Mouse (Mus musculus) neural tube, embryonic 15.5 days (tissue): ENCODE measurements around the gene Tex35. TPM values are rescaled to one million over a fixed set of nuclear protein-coding genes. Genes with fewer than 3 reads are reported as not detected.

Source experiments
- ATAC-seq: fragments of 200-750 bp; cut with Nextera tagmentation; 2 replicates; pipeline ENCODE4 v1.8.0; 2017; ENCODE audit warnings: mild to moderate bottlenecking, moderate TSS enrichment, moderate library complexity; ENCODE audit not compliant: low FRiP score
- H3K27ac ChIP-seq: fragments of 300-500 bp; sonication (generic); replicated peaks from 2 replicates; pipeline ENCODE4 v1.5.1; 2015; ENCODE audit warnings: mild to moderate bottlenecking, inconsistent platforms
- H3K27me3 ChIP-seq: fragments of 300-500 bp; sonication (generic); replicated peaks from 2 replicates; pipeline ENCODE4 v1.6.1; 2015; ENCODE audit warnings: inconsistent platforms
- H3K36me3 ChIP-seq: fragments of 300-500 bp; sonication (generic); 2 replicates; pipeline ENCODE4 v1.6.1; 2015; ENCODE audit warnings: inconsistent platforms
- H3K4me1 ChIP-seq: fragments of 300-500 bp; sonication (generic); 2 replicates; pipeline ENCODE4 v1.6.1; 2015; ENCODE audit warnings: inconsistent platforms
- H3K4me2 ChIP-seq: fragments of 300-500 bp; sonication (generic); 2 replicates; pipeline ENCODE4 v1.6.1; 2015; ENCODE audit warnings: inconsistent platforms, mild to moderate bottlenecking, moderate library complexity
- H3K4me3 ChIP-seq: fragments of 300-500 bp; sonication (generic); replicated peaks from 2 replicates; pipeline ENCODE4 v1.5.1; 2015; ENCODE audit warnings: mild to moderate bottlenecking, inconsistent platforms
- H3K9ac ChIP-seq: fragments of 300-500 bp; sonication (generic); replicated peaks from 2 replicates; pipeline ENCODE4 v1.6.1; 2015; ENCODE audit warnings: mild to moderate bottlenecking, inconsistent platforms
- H3K9me3 ChIP-seq: fragments of 300-500 bp; sonication (generic); replicated peaks from 2 replicates; pipeline ENCODE4 v1.6.1; 2016; ENCODE audit warnings: inconsistent platforms
- WGBS: fragments of 180-500 bp; shearing (Covaris S2); methylation state at CpG from one replicate; pipeline ENCODE4 v1.1.7; 2015; ENCODE audit warnings: mixed read lengths; 5-methylcytosine and 5-hydroxymethylcytosine counted together
- polyA plus RNA-seq: library from polyadenylated mRNA; unstranded; fragments of >200 nt; fragmentation: Nextera tagmentation; extraction: Ambion mirVana; gene quantifications from 2 replicates; pipeline ENCODE4 v1.2.1, GENCODE M21; 2015

Gene Tex35
- polyA plus RNA-seq, 1 experiment from 2014 or later: not detected

DNA sequence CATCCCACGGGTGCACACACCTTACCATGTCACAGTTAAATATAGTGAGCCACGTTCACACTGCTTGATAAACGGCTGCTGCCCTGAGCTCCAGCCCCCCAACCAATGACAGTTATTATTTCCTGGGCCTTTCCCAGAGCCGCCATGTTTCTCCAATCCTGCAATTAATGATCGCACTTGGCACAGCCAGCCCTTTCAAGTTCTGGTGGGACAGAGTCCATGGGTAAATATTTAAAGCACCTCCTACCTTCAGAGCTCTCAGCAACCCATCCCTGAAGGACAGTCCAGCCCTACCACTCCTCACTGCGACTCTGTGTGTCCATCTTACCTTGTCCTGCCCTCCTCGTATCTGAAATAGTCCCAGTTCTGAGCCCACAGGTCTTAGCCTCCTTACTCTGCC is 28.4 kb downstream of the Tex35 start:
- 66% methylated on average over 7 of the region's 7 CpGs for WGBS
- Histone ChIP-seq H3K4me2 (no peak overlapping the region), H3K4me1 (peaks cover 16% of the 10 kb centered on the region; the same call in 1 of the 2 replicates), H3K4me3 (no peak overlapping the region), H3K27me3 (no peaks in the 10 kb centered on the region), H3K9ac (no peak overlapping the region), H3K27ac (no peak overlapping the region), H3K9me3 (no peaks in the 10 kb centered on the region), H3K36me3 (no peaks in the 10 kb centered on the region)
- ATAC-seq: no peak

DNA sequence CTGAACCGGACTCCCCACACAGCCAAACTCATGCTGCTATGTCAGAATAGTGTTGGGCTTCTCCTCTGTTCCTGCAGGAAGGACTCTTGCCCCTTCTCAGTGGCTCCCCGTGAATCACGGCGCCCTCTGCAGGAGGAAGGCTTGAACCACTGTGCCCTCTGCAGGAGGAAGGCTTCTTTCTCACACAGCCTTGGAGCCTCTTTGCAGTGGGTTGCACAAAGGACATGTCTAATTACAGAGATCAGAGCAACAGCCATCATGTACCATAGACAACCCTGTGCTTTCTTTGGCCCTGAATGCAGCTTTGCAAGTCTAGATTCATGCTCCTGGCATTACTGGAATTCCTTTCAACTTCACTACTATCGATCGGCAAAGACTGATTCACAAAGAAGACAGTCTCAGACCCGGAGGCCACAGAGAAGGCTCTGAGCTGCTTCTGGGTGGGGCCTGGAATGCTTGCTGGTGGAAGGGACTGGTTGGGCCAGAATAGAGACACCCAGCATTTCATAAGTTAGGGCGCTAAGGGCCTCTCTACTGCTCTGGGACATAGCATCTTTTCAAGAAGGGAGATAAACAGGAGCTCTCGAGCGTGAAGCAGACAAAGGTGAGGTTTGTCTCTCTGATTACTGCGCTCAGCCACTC is 29.0 kb downstream of the Tex35 start:
- Histone ChIP-seq H3K9ac (no peak overlapping the region), H3K27me3 (no peaks in the 10 kb centered on the region), H3K36me3 (no peaks in the 10 kb centered on the region), H3K4me3 (no peak overlapping the region), H3K9me3 (no peaks in the 10 kb centered on the region), H3K27ac (no peak overlapping the region), H3K4me1 (peaks cover 16% of the 10 kb centered on the region; the same call in 1 of the 2 replicates), H3K4me2 (no peak overlapping the region)
- no peak for ATAC-seq
- WGBS: 36% methylated on average over 11 of the region's 11 CpGs

DNA sequence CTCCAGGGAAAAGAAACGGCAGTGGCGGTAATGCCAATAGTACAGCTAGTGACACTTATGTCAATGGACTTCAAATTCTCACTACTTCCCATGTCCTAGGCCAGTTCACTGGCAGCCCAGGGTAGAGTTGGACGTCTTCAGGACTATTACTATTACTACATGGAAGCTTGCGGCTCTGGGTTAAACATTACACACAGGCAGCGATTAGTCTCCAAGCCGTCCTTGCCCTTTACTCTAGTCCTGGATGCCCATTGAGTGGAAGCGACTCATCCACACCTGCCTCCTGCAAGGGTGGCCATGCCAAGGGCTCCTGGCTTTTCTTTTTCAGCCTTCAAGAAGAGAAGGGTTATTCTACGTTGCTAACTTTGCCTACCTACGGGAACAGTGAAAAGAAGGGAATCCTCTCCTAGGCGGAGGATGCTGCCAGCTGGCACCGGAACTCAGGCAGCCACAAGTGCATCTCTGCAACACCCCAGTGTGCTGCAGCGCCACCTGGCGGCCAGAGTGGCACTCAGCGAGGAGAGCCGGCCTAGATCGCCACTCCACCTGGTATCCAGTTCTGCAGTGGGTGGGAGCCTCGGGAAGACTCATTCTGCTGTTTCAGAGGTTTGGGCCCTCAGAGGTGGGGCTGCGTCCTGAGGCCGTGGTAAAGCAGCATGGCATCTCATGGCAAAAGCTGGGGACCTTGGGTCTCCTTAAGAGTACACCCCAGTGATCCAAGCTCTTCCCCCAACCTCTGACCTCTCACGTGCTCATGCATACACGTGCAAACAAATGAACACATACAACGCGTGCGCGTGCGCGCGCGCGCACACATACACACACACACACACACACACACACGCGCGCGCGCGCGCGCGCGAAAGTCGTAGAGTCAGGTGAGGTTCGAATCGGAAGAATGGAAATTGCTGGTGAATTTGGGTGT is 31.4 kb downstream of the Tex35 start:
- Histone ChIP-seq H3K4me1 (peaks cover 16% of the 10 kb centered on the region; the same call in 1 of the 2 replicates), H3K9ac (no peak overlapping the region), H3K36me3 (no peaks in the 10 kb centered on the region), H3K9me3 (no peaks in the 10 kb centered on the region), H3K27me3 (no peaks in the 10 kb centered on the region), H3K4me3 (no peak overlapping the region), H3K4me2 (0 out of 2 replicates have a peak overlapping the region, but pooled peaks have one; percentile 17), H3K27ac (no peak overlapping the region)
- ATAC-seq: 0 out of 2 replicates have a peak, but pooled peaks have one; percentile 19
- 66% methylated on average over 43 of the region's 43 CpGs for WGBS

DNA sequence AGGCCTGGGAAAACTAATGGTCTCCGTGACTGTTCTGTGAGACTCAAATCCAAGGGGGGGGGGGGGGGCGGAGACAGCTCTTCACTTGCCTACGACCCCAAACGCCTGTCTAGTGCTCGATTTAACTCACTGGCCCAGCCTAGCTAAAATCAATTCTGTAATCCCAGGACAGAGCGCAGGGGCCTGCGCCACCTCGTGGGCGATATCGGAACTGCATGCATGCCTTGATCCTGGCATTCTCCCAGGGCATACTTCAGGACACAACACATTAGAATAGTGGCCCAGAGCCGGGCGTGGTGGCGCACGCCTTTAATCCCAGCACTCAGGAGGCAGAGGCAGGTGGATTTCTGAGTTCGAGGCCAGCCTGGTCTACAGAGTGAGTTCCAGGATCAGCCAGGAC is 32.2 kb downstream of the Tex35 start:
- Histone ChIP-seq H3K9ac (no peak overlapping the region), H3K27me3 (no peaks in the 10 kb centered on the region), H3K4me3 (no peak overlapping the region), H3K4me1 (peaks cover 13% of the 10 kb centered on the region; the same call in 1 of the 2 replicates), H3K36me3 (no peaks in the 10 kb centered on the region), H3K4me2 (no peak overlapping the region), H3K27ac (no peak overlapping the region), H3K9me3 (no peaks in the 10 kb centered on the region)
- WGBS: 3% methylated on average over 14 of the region's 15 CpGs
- peak; percentile 62; the same call in 1 of the 2 replicates for ATAC-seq

DNA sequence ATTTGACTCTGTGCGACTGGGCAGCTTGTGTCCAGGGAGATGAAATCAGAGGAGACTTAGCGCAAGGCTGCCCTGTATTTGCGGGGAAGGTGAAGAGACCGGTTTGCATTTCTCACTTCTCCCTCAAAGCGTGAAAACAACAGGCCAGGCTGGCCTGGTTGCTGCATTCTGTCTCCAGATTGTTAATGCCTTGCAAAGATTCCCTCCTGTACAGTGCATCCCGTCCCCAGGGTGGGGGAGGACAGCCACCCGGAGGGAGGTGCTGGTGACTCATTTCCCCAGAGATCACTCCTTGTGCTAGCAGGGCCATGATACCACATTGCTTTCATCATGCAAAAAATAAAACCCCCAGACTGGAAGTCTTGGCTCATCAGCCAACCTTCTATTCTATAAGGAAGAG is 33.5 kb downstream of the Tex35 start:
- ATAC-seq: no peak
- Histone ChIP-seq H3K9ac (no peak overlapping the region), H3K27me3 (no peaks in the 10 kb centered on the region), H3K4me3 (no peak overlapping the region), H3K9me3 (no peaks in the 10 kb centered on the region), H3K27ac (no peak overlapping the region), H3K4me2 (no peak overlapping the region), H3K4me1 (peaks cover 13% of the 10 kb centered on the region; the same call in 1 of the 2 replicates), H3K36me3 (no peaks in the 10 kb centered on the region)
- WGBS: 66% methylated on average over 7 of the region's 7 CpGs

DNA sequence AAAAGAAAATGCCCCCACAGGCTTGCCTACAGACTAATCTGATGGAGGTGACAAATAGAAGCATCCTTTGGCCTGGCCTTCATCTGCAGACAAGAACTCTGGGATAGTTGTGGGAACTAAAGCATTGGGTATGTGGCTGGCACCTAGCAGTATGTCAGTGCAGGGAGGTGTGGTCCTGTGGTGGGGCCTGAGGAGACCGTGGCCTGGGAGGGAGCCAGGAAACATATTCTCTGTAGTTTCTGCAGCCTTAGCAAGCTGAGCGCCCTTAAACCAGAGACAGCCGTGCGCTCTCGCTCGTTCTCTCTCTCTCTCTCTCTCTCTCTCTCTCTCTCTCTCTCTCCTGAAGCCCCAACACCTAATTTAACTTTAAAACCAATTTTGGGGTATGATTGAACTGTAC is 34.1 kb downstream of the Tex35 start:
- Histone ChIP-seq H3K27me3 (no peaks in the 10 kb centered on the region), H3K4me2 (no peak overlapping the region), H3K27ac (no peak overlapping the region), H3K36me3 (no peaks in the 10 kb centered on the region), H3K9ac (no peak overlapping the region), H3K4me1 (peaks cover 8% of the 10 kb centered on the region; the same call in 1 of the 2 replicates), H3K9me3 (no peaks in the 10 kb centered on the region), H3K4me3 (no peak overlapping the region)
- WGBS: 84% methylated on average over 6 of the region's 6 CpGs
- ATAC-seq: no peak

DNA sequence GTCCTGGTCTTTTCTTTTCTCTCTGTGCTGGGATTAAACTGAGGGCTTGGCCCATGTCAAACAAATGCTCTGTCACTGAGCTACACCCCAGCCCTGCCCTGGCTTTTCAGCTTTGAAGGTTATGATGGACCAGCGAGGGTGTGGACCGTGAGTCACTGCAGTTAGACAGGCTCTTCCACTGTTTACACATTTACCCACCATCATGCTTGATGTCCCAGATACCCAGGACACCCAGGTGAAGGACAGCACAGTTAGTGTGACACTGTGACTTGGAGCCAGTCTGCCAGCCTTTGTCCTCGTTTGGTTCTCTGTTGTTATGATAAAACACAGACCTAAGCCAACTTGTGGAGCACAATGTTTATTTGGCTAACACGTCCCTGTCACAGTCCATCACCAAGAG is 34.9 kb downstream of the Tex35 start:
- Histone ChIP-seq H3K27me3 (no peaks in the 10 kb centered on the region), H3K4me2 (no peak overlapping the region), H3K4me3 (no peak overlapping the region), H3K4me1 (peaks cover 6% of the 10 kb centered on the region; the same call in 1 of the 2 replicates), H3K9me3 (no peaks in the 10 kb centered on the region), H3K27ac (no peak overlapping the region), H3K36me3 (no peaks in the 10 kb centered on the region), H3K9ac (no peak overlapping the region)
- no peak for ATAC-seq
- 67% methylated on average over 4 of the region's 4 CpGs for WGBS

DNA sequence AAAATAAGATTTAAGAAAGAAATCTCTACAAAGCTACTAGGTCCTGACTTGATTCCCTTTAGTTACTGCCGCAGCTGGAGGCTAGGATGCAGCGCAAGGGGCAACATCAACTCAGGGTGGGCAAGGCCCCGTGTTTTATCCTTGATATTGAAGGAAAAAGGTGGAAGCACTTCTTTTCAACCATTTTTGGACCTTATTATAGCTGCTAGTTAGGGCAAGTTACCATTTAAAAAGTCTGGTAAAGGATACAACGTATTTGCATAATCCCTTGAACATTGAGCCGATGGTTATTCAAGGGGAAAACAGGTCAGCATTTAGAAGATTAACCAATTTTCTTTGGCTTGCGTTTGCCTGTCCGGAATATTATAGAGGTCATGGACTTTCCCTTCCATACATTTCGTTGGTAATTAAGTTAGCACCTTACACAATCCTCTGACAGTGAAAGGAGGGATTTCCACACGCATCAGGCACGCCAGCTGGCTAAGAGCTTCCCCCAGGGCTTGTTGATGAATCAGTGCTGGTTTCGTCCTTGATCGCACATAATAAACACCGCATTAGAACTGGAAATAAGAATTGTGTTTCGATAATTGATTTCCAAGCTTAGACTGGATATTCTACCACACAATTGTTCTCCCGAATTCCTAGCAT is 39.2 kb downstream of the Tex35 start:
- no peaks in the 10 kb centered on the region for H3K27me3 ChIP-seq
- 0 out of 2 replicates have a peak, but pooled peaks cover 6% of the 10 kb centered on the region for H3K4me1 ChIP-seq
- no peak overlapping the region for H3K27ac ChIP-seq
- H3K9ac ChIP-seq: no peak overlapping the region
- no peaks in the 10 kb centered on the region for H3K9me3 ChIP-seq
- ATAC-seq: no peak
- no peak overlapping the region for H3K4me3 ChIP-seq
- WGBS: 55% methylated on average over 15 of the region's 15 CpGs
- H3K4me2 ChIP-seq: no peak overlapping the region
- no peaks in the 10 kb centered on the region for H3K36me3 ChIP-seq

DNA sequence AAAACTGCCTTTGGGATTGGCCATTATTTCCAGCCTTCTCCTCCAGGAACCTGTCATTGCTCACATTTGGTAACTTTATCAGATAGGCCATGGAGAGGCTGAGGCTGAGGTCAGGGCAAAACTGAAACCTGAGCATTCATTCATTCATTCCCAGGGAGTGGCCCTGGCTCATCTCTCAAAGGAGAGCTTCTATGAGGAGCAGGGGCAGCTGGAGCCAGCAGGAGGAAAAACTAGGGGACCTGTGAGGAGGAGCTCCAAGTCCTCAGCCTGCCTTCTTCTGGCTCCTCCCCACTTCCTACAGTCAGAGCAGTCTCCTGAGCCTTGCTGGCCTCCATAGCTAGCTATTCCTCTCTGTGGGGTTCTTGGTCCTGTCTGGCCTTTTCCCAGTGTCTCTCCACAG is 40.2 kb downstream of the Tex35 start:
- Histone ChIP-seq H3K4me3 (no peak overlapping the region), H3K36me3 (no peaks in the 10 kb centered on the region), H3K27me3 (no peaks in the 10 kb centered on the region), H3K9me3 (no peaks in the 10 kb centered on the region), H3K4me2 (no peak overlapping the region), H3K4me1 (peaks cover 10% of the 10 kb centered on the region; the same call in 1 of the 2 replicates), H3K27ac (no peak overlapping the region), H3K9ac (no peak overlapping the region)
- ATAC-seq: no peak

DNA sequence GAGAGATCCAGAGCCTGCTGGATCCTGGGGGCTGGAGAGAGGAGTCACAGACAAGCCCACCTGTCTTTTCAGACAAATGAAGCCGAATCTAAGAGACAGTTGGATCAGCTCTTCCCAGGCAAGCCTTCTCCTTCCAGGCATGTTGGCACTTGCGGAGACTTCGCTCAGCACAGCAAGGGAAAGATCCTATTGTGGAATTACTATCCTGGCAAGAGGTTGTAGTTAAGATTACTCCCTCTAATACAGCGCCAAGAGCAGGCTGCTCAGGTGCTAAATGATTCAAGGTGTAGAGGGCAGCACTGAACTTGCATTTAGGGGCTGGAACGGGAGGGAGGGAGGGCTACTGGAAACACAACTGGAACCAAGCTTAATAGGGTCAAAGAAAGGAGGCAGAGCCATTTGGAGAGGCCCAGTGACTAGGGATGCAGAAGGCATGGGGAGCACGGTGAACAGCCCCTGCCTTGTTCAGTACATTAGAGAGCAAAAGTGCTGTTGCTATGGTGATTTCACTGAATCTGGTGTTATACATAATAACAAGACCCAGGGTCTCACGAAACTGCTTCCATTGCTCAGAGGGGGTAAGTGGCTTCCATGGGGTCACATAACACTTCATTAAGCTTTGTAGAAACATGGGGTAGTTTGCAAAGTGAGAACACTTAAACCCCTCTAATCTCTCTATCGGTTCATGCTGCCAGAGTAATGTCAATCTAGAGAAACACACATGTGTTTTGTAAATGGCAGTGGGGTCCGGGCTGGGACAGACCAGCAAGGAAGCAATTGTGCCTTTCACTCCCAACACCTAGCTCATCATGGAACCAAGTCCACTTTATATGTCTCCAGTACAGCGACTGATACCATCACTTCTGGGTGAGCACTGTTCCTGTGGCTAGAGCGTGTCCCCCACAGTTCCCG is 42.4 kb downstream of the Tex35 start:
- WGBS: 70% methylated on average over 12 of the region's 12 CpGs
- H3K9me3 ChIP-seq: no peaks in the 10 kb centered on the region
- no peak overlapping the region for H3K4me2 ChIP-seq
- H3K36me3 ChIP-seq: no peaks in the 10 kb centered on the region
- ATAC-seq: no peak
- H3K27ac ChIP-seq: no peak overlapping the region
- no peak overlapping the region for H3K9ac ChIP-seq
- peaks cover 13% of the 10 kb centered on the region; the same call in 1 of the 2 replicates for H3K4me1 ChIP-seq
- no peaks in the 10 kb centered on the region for H3K27me3 ChIP-seq
- no peak overlapping the region for H3K4me3 ChIP-seq
